Mouse (Mus musculus) megakaryocyte, embryonic 14.5 days (primary cell): Measurements from ENCODE around the gene Olfr1002.

Source experiments
- FLI1 ChIP-seq: IDR thresholded peaks from 2 replicates; pipeline ENCODE4 v1.6.1; 2012; ENCODE audit warnings: low read length, inconsistent platforms, mixed read lengths
- GATA1 ChIP-seq: IDR thresholded peaks from 3 replicates; pipeline ENCODE4 v1.6.1; 2012; ENCODE audit warnings: mixed read lengths, low read length, inconsistent platforms, borderline replicate concordance

- TF ChIP-seq GATA1 (no peak), FLI1 (no peak)
Observed at GRCm38 (mm10) chr2:85611803-85612202, 38.7 kb downstream of the Olfr1002 start, which contains the start of gene Olfr1000.
